Mouse (Mus musculus) olfactory bulb, adult 2 months (tissue): ENCODE data around the gene Arcn1.

Experiments used
- CTCF ChIP-seq: fragments of 200-500 bp; IDR thresholded peaks from 2 replicates; pipeline ENCODE4 v1.5.1; 2012; ENCODE audit warnings: low read depth, mild to moderate bottlenecking, low read length, moderate library complexity; ENCODE audit not compliant: insufficient read depth
- POLR2A ChIP-seq: fragments of 200-500 bp; IDR thresholded peaks from 2 replicates; pipeline ENCODE4 v1.6.1; 2012; ENCODE audit warnings: mild to moderate bottlenecking, low read depth, low read length, moderate library complexity; ENCODE audit not compliant: insufficient read depth

GRCm38 (mm10) chr9:44772750-44773651, 5.4 kb upstream of the Arcn1 start:
- TF ChIP-seq CTCF, result peak; percentile 65; the same call in 1 of the 2 replicates
- TF ChIP-seq POLR2A, result peak; percentile 50
